Mouse (Mus musculus) forebrain, embryonic 10.5 days (tissue): ENCODE measurements around the gene Hspd1. TPM values are rescaled to one million over a fixed set of nuclear protein-coding genes. Genes with fewer than 3 reads are reported as not detected.
"Not testable (repeated sequence)": the region's sequence is repeated elsewhere in the genome, so short reads cannot be mapped to it uniquely, and the experiment has no call there.

Experiments used
- DNase-seq: peaks from one replicate; pipeline ENCODE4 v3.0.0-alpha.2; 2017; ENCODE audit warnings: low spot score; ENCODE audit errors: extremely low spot score
- H3K27ac ChIP-seq: fragments of 300-500 bp; sonication (generic); 2 replicates; pipeline ENCODE4 v1.5.1; 2016; ENCODE audit warnings: mild to moderate bottlenecking
- H3K27me3 ChIP-seq: fragments of 300-500 bp; sonication (generic); 2 replicates; pipeline ENCODE4 v1.6.1; 2016; ENCODE audit warnings: mild to moderate bottlenecking; ENCODE audit not compliant: poor library complexity, severe bottlenecking
- H3K36me3 ChIP-seq: fragments of 300-500 bp; sonication (generic); replicated peaks from 2 replicates; pipeline ENCODE4 v1.6.1; 2016; ENCODE audit warnings: mild to moderate bottlenecking, moderate library complexity
- H3K4me1 ChIP-seq: fragments of 300-500 bp; sonication (generic); 2 replicates; pipeline ENCODE4 v1.6.1; 2016
- H3K4me3 ChIP-seq: fragments of 300-500 bp; sonication (generic); 2 replicates; pipeline ENCODE4 v1.5.1; 2016; ENCODE audit warnings: mild to moderate bottlenecking, moderate library complexity
- H3K9me3 ChIP-seq: fragments of 300-500 bp; sonication (generic); 2 replicates; pipeline ENCODE4 v1.6.1; 2016; ENCODE audit warnings: mild to moderate bottlenecking, moderate library complexity
- WGBS: fragments of 180-500 bp; shearing (Covaris S2); methylation state at CpG from one replicate; pipeline ENCODE4 v1.1.7; 2016; 5-methylcytosine and 5-hydroxymethylcytosine counted together
- polyA plus RNA-seq: library from polyadenylated mRNA; unstranded; fragments of >200 nt; fragmentation: Nextera tagmentation; extraction: Ambion mirVana; gene quantifications from 2 replicates; pipeline ENCODE4 v1.2.1, GENCODE M21; 2016

Hspd1 gene
- polyA plus RNA-seq: 636 and 697 TPM in 2 replicates

DNA sequence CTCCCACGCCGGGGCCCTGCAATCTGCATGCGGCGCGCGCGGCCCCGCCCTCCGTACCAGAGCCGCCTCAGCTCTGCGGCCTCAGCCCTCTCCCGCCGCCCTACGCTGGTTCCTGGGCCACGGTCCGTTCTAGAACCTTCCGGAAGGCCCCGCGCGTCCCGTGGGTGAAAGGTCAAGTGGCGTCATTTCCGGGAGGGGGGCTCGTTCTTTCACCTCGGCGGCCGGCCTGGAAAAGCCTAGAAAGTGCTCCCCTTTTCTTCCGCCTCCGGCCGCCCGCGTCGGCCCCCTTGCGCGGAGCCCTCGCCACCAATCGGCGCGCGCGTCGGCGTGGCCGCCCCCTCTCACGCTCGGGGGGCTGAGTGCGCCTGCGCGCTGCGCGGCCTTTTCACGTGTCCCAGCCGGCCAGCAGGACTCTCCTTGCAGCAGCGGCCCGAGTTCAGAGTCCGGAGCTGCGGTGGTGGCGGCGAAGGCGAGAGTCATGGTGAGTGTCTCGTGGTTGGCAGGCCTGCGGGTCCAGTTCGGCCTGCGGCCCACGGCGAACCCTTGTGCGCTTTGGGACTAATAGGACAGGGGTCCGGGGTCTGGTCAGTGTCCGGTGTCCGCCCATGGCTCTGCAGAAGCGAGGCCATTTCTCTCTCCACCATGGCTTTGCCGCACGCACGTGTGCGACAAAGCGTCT lies at the start of gene Hspd1, which contains the start of gene Hspe1:
Gene Hspd1, minus strand, starts transcription at position 312 of the 679 bp plus-strand sequence.
Gene Hspe1, plus strand, starts transcription at position 201 of the 679 bp plus-strand sequence.
- peak within 1 kb of the TSS; percentile 96 for H3K27ac ChIP-seq
- peak within 1 kb of the TSS; percentile 93 for H3K4me3 ChIP-seq
- peak; percentile 100 for DNase-seq
- H3K36me3 ChIP-seq: peaks cover 70% of the 10 kb centered on the region
- no peaks in the 10 kb centered on the region for H3K9me3 ChIP-seq
- WGBS: under 1% methylated on average over 74 of the region's 76 CpGs
- H3K27me3 ChIP-seq: no peaks in the 10 kb centered on the region
- H3K4me1 ChIP-seq: peaks cover 53% of the 10 kb centered on the region

DNA sequence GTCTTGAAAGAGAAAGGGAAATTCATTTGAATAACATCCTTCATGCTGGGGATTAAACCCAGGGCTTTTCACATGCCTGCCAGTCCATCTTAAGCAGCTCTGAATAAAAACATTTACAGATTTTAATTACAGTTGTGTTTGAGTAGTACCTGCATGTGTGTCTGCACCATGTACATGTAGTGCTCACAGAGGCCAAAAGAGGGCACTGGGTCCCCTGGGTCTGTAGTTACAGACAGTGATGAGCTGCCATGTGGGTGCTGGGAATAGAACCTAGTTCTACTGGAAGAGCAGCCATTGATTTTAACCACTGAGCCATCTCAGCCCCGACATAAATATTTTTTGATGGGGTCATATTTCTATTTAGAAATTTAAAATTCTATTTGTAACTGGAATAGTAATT lies 47.8 kb upstream of the Hspd1 start:
- DNase-seq: no peak
- Histone ChIP-seq H3K4me1 (peaks cover 22% of the 10 kb centered on the region), H3K36me3 (peaks cover 59% of the 10 kb centered on the region), H3K4me3 (no peak overlapping the region), H3K9me3 (no peaks in the 10 kb centered on the region), H3K27me3 (no peaks in the 10 kb centered on the region), H3K27ac (no peak overlapping the region)
- 94% methylated on average over 1 of the region's 1 CpGs for WGBS

DNA sequence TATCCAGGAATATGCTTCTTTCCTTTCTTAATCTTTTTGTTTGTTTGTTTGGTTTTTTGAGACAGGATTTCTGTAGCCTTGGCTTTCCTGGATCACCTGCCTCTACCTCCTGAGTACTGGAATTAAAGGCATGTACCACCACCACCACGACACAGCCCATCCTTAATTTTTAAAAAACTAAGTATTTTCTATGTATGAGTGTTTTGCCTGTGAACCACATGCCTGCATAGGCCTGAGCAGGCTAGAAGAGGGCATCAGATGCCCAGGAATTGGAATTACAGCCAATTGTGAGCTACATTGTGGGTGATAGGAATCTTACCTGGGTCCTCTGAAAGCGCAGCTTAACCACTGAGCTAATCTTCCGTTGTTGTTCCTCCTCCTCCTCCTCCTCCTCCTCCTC lies 46.3 kb upstream of the Hspd1 start:
- no peaks in the 10 kb centered on the region for H3K9me3 ChIP-seq
- 93% methylated on average over 3 of the region's 3 CpGs for WGBS
- peaks cover 28% of the 10 kb centered on the region for H3K4me1 ChIP-seq
- H3K4me3 ChIP-seq: no peak overlapping the region
- H3K27ac ChIP-seq: no peak overlapping the region
- no peaks in the 10 kb centered on the region for H3K27me3 ChIP-seq
- peaks cover 44% of the 10 kb centered on the region for H3K36me3 ChIP-seq
- no peak for DNase-seq

DNA sequence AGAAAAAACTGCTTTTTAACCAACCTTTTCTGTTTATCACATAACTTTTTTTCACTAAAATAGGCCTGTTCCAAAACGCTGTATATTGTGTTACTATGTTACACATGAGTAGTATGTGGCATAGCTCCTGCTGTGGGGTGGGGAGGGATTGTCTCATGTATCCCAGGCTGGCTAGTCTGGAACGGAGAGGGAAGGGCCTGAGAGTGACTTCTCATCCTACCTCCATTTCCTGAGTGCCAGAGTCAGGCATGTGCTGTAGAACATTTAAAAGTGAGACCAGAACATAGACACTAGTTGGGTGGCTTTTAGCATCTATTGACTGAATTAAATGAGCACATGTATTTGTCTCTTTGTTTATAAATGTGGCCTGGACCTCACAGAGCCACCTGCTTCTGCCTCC lies 45.1 kb upstream of the Hspd1 start:
- Histone ChIP-seq H3K9me3 (no peaks in the 10 kb centered on the region), H3K27me3 (no peaks in the 10 kb centered on the region), H3K4me3 (no peak overlapping the region), H3K27ac (no peak overlapping the region), H3K4me1 (peaks cover 28% of the 10 kb centered on the region), H3K36me3 (peaks cover 35% of the 10 kb centered on the region)
- WGBS: 79% methylated on average over 2 of the region's 2 CpGs
- no peak for DNase-seq

DNA sequence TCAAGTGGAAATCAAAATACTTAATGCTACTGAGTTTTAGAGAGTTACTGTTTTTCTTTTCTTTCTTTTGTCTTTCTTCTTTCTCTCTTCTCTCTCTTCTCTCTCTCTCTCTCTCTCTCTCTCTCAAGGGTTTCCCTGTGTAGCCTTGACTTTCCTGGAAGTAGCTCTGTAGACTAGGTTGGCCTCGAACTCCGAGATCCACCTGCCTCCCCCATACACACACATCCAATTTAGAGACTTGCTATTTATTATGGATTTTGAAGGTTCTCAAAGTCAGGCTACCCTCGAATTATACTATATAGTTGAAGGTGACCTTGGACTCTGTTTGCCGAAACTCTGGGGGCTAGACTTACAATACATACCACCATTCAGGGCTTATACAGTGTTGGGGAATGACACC lies 44.3 kb upstream of the Hspd1 start:
- Histone ChIP-seq H3K4me1 (peaks cover 28% of the 10 kb centered on the region), H3K27me3 (no peaks in the 10 kb centered on the region), H3K9me3 (no peaks in the 10 kb centered on the region), H3K27ac (no peak overlapping the region), H3K36me3 (peaks cover 26% of the 10 kb centered on the region), H3K4me3 (peak overlapping the region; percentile 100)
- WGBS: 89% methylated on average over 4 of the region's 4 CpGs
- no peak for DNase-seq

DNA sequence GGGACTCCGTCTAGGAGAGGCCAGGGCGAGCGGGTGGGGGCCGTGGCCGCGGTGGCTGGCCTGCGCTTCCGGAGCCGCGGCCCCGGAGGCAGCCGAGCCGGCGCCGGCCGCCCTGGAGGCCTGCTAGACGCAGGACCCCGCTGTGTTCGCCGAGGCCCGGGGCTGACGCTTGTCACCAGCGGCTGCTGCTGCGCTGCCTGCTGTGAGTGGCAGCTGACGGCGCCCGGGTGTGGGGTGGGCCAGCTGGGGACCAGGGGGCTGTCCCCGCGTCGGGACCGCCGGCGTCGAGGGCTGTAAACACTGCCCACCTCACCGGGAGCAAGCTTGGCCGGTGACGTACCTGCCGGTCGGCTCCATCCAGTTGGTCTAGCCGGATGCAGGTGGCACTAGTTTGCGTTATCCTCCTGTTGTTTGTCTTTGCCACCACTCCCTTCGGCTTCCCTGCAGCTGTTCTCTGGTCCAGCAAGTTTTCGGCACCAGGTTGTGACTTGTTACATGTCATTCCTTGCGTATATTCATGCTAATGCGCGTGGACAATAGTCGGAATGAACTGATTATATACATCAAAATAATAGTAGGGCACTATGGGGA lies 43.5 kb upstream of the Hspd1 start:
- WGBS: under 1% methylated on average over 47 of the region's 47 CpGs
- H3K27me3 ChIP-seq: no peaks in the 10 kb centered on the region
- H3K27ac ChIP-seq: peak overlapping the region; percentile 99
- peaks cover 28% of the 10 kb centered on the region for H3K4me1 ChIP-seq
- H3K4me3 ChIP-seq: peak overlapping the region; percentile 100
- peaks cover 20% of the 10 kb centered on the region for H3K36me3 ChIP-seq
- no peak for DNase-seq
- no peaks in the 10 kb centered on the region for H3K9me3 ChIP-seq

DNA sequence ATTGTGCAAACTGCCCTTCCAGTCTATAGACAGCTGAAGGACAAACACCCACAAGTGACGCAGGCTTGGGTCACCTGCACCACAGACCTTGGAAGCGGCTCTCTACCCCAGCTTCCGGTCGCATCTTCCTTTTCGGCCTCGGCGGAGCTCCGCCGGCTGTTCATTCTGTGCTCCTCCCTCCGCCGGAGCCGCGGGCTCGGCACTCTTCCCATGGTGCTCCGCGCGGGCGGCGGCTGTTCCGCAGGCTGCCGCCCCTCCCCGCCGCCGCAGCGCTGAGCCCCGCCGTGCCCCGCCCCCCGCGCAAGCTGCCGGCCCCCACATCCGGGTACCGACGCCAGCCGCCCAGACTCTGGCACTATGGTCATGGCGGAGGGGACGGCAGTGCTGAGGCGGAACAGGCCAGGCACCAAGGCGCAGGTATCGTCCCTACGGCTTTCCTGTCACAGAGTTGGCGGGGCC lies 42.9 kb upstream of the Hspd1 start, which contains the start of gene Mob4:
Gene Mob4, plus strand, starts transcription at position 289 of the 459 bp plus-strand sequence.
- Histone ChIP-seq H3K27ac (peak within 1 kb of the TSS; percentile 99), H3K4me1 (peaks cover 28% of the 10 kb centered on the region), H3K4me3 (peak within 1 kb of the TSS; percentile 100), H3K27me3 (no peaks in the 10 kb centered on the region), H3K36me3 (peaks cover 19% of the 10 kb centered on the region), H3K9me3 (no peaks in the 10 kb centered on the region)
- DNase-seq: peak; percentile 91
- WGBS: under 1% methylated on average over 42 of the region's 42 CpGs

DNA sequence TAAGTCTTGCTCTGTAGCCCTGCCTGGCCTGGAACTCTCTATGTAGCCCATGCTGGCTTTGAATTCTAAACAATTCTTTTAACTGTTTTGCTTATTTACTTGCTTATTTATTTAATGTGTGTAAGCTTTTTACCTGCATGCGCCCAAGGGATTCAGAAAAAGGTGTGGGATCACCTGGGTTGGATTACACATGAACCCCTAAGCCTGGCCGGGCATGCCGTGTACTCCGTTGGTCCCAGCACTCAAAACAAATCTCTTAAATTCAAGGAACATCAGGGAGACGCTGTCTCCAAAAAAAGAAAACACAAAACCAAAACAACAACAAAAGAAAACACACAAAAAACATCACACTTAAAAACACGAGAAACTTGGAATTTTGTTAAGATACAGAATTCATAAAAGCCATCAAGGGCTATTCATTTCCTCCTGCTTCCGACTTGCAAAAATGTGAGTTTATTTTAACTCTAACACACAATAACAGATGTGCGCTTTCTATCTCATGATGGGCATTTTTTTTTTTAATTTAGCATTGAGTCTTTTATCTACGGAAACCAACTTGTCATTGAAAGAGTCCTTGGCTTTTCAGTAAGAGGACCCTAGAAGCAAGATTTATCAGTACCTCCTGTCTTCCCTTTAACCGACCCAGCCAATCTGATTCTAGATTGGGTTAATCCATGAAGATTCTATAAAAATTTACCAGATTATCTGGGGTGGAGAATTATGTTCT lies 42.3 kb upstream of the Hspd1 start:
- peaks cover 28% of the 10 kb centered on the region for H3K4me1 ChIP-seq
- H3K27ac ChIP-seq: peak overlapping the region; percentile 99
- no peaks in the 10 kb centered on the region for H3K27me3 ChIP-seq
- H3K4me3 ChIP-seq: peak overlapping the region; percentile 100
- 75% methylated on average over 10 of the region's 10 CpGs for WGBS
- DNase-seq: no peak
- H3K36me3 ChIP-seq: peaks cover 13% of the 10 kb centered on the region
- no peaks in the 10 kb centered on the region for H3K9me3 ChIP-seq

DNA sequence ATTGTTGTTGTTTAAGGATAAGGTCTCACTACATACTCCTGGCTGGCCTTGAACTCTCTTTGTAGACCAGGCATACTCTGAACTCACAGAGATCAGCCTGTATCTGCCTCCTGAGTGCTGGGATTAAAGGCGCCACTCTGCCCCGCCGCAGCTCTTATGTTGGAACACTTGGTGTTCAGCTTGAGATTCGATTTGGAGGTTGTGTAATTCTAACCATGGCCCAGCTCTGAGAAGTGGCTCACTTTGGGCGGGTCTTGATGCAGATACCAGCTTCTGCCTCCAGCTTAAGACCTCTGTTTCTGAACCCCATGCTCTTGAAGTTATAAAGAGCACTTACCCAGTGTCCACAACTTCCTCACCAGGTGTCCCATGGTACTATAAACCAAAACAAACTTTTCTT lies 41.7 kb upstream of the Hspd1 start:
- peaks cover 6% of the 10 kb centered on the region for H3K36me3 ChIP-seq
- H3K4me3 ChIP-seq: no peak overlapping the region
- WGBS: 97% methylated on average over 5 of the region's 5 CpGs
- no peak overlapping the region for H3K27ac ChIP-seq
- H3K27me3 ChIP-seq: no peaks in the 10 kb centered on the region
- H3K9me3 ChIP-seq: peaks cover 3% of the 10 kb centered on the region; the same call in 1 of the 2 replicates
- DNase-seq: no peak
- peaks cover 28% of the 10 kb centered on the region for H3K4me1 ChIP-seq

DNA sequence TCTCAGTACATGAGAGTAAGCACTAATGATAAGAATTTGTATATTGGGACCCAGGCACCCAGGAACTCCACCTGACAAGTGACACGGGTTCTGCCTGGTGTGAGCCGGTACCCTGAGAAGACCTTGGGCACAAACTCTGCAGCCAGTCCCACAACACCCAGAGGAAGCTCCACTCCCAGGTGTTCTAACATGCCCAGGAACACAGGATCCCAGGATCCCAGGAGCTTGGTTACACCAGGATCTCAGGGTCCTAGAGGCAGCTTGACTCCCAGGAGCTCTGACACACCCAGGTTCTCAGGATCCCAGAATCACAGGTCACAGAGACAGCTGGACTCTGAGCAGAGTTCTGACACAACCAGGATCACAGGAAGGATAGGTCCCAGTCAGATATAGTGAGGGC lies 36.1 kb upstream of the Hspd1 start:
- WGBS: 94% methylated on average over 2 of the region's 2 CpGs
- not testable (repeated sequence) for H3K4me1 ChIP-seq, H3K27ac ChIP-seq, H3K36me3 ChIP-seq, DNase-seq, H3K4me3 ChIP-seq, H3K9me3 ChIP-seq, H3K27me3 ChIP-seq

DNA sequence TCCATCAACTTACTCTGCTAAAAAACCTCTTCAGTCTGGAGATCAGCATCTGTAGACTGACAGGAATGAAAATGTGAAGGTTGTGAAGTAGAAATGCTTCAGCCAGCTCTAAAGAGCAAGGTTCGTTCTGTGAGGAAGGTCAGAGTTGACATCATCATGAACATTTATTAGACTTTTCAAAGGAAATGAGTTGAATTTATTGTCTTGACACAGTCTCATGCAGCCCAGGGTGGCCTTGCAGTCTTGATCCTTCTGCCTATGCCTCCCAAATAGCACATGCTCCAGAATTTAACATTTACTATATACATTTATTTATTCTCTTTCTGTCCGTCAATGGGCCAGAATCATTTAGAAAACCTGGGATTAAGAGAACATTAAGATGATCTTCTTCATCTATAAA lies 35.5 kb upstream of the Hspd1 start:
- H3K36me3 ChIP-seq: no peaks in the 10 kb centered on the region
- H3K4me1 ChIP-seq: no peaks in the 10 kb centered on the region
- 98% methylated on average over 2 of the region's 2 CpGs for WGBS
- peaks cover 3% of the 10 kb centered on the region; the same call in 1 of the 2 replicates for H3K9me3 ChIP-seq
- H3K27me3 ChIP-seq: no peaks in the 10 kb centered on the region
- H3K27ac ChIP-seq: no peak overlapping the region
- no peak for DNase-seq
- H3K4me3 ChIP-seq: no peak overlapping the region

DNA sequence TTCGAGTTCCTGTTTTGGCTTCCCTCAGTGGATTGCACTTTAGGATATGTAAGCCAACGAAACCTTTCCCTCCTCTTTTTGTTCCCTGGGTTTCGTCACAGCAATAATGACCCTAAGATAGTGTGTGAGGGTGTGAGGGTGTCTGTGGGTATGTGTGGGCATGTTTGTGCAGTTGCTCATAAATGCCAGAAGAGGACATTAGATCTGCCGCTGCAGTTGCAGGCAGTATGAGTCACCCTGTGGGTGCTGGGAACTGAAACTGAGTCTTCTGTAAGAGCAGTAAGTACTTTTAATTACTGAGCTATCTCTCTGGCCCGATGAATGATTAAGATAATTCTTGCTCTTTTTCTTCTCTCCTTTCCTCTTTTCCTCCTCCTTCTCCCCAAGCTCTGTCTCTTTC lies 35.0 kb upstream of the Hspd1 start:
- 88% methylated on average over 5 of the region's 5 CpGs for WGBS
- H3K27ac ChIP-seq: no peak overlapping the region
- no peaks in the 10 kb centered on the region for H3K27me3 ChIP-seq
- no peaks in the 10 kb centered on the region for H3K36me3 ChIP-seq
- H3K4me1 ChIP-seq: no peaks in the 10 kb centered on the region
- H3K9me3 ChIP-seq: peaks cover 3% of the 10 kb centered on the region; the same call in 1 of the 2 replicates
- H3K4me3 ChIP-seq: no peak overlapping the region
- DNase-seq: no peak
